Mouse (Mus musculus) ES-Bruce4 (cell line): ENCODE results near the gene Tmprss9. TPM values are rescaled to one million over a fixed set of nuclear protein-coding genes. Genes with fewer than 3 reads are reported as not detected.

ENCODE experiments used
- H3K27ac ChIP-seq: 2 replicates; pipeline ENCODE4 v1.5.1; 2012; ENCODE audit warnings: low read length, inconsistent platforms; ENCODE audit not compliant: insufficient read depth
- H3K27me3 ChIP-seq: 2 replicates; pipeline ENCODE4 v1.6.1; 2012; ENCODE audit warnings: mild to moderate bottlenecking, low read length, inconsistent platforms; ENCODE audit not compliant: control insufficient read depth, poor library complexity, insufficient read depth, severe bottlenecking
- H3K36me3 ChIP-seq: 2 replicates; pipeline ENCODE4 v1.6.1; 2012; ENCODE audit warnings: inconsistent platforms, mild to moderate bottlenecking, low read length, moderate library complexity; ENCODE audit not compliant: control insufficient read depth, poor library complexity, insufficient read depth, severe bottlenecking
- H3K4me1 ChIP-seq: one replicate; pipeline ENCODE4 v1.8.1; 2011; ENCODE audit warnings: low read length; ENCODE audit not compliant: control insufficient read depth, insufficient read depth
- H3K4me3 ChIP-seq: 2 replicates; pipeline ENCODE4 v1.5.1; 2011; ENCODE audit warnings: low read depth, mild to moderate bottlenecking, low read length
- H3K9ac ChIP-seq: 2 replicates; pipeline ENCODE4 v1.6.1; 2012; ENCODE audit warnings: low read depth, mild to moderate bottlenecking, inconsistent platforms; ENCODE audit not compliant: poor library complexity, severe bottlenecking
- H3K9me3 ChIP-seq: replicated peaks from 2 replicates; pipeline ENCODE4 v1.6.1; 2012; ENCODE audit warnings: mild to moderate bottlenecking, low read length, inconsistent platforms; ENCODE audit not compliant: control insufficient read depth, poor library complexity, insufficient read depth, severe bottlenecking
- CTCF ChIP-seq: IDR thresholded peaks from one replicate; pipeline ENCODE4 v1.8.1; 2011; ENCODE audit warnings: low read depth, low read length
- EP300 ChIP-seq: IDR thresholded peaks from 2 replicates; pipeline ENCODE4 v1.6.1; 2011; ENCODE audit warnings: low read depth, low read length; ENCODE audit not compliant: insufficient read depth
- POLR2A ChIP-seq: IDR thresholded peaks from one replicate; pipeline ENCODE4 v1.8.1; 2011; ENCODE audit warnings: low read length; ENCODE audit not compliant: insufficient read depth
- polyA plus RNA-seq: library from polyadenylated mRNA; stranded (reverse); fragments of >200 nt; gene quantifications from 2 replicates; pipeline ENCODE4 v1.2.4, GENCODE M21; 2011; ENCODE audit warnings: low read depth; ENCODE audit not compliant: missing spikeins, insufficient read depth, insufficient read length

Tmprss9 gene
- polyA plus RNA-seq, 1 experiment, result 0.22 TPM

DNA sequence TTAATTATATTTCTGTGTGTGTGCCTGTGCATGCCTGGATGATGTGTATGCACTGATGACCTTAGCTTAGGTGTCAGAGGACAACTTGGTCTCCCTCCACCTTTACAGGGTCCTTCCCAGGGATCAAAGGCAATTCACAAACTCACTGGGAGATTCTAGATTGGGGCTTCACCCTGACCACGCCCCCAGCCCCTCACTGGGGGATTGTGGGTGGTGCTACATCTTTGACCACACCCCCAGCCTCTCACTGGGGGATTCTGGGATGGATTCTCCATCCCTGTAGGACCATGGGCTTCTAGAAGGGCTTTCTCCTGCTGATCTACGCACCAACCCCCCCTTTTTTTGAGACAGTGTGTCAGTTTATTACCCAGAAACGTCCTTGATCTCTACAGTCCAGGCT lies 53.8 kb downstream of the Tmprss9 start:
- Histone ChIP-seq H3K4me3 (no peak overlapping the region), H3K36me3 (no peaks in the 10 kb centered on the region), H3K27me3 (no peaks in the 10 kb centered on the region), H3K9ac (no peak overlapping the region), H3K4me1 (no peaks in the 10 kb centered on the region), H3K27ac (no peak overlapping the region), H3K9me3 (no peaks in the 10 kb centered on the region)
- no peak for TF ChIP-seq CTCF
- no peak for TF ChIP-seq POLR2A
- no peak for TF ChIP-seq EP300

DNA sequence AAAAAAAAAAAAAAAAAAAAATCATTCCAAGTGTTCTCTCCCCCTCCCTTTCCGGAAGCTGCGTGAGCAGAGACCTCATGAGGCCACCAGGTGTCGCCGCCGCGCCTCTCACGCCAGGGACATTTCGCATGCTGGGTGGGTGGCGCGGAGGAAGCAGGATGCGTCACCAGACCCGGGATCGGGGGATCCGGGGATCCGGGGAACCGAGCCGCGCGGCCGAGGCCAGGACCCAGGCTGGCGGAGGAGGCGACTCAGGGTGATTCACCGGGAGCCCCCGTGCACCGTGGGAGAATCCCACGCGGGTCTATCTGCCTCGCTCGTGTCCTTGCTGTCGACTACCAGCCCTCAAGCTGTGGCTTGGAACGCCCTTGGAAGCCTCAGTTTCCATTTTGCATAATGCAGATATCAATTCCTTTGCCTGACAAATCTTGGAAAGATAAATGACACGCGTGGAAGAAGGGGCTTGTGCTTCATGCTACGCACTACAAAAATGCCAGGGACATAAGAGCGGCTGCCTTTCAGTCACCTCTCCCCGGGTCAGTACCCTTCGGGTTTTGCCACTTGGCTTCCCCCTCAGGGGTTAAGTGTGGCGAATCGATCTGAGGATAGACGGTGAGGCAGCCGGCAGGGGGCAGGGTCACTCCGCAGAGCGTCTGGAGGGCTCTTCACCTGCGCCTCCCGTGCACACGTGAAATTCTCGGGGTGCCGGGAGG lies 57.1 kb downstream of the Tmprss9 start:
- Histone ChIP-seq H3K27me3 (no peaks in the 10 kb centered on the region), H3K36me3 (peaks cover 9% of the 10 kb centered on the region), H3K4me1 (no peaks in the 10 kb centered on the region), H3K27ac (no peak overlapping the region), H3K9ac (peak overlapping the region; percentile 82), H3K4me3 (peak overlapping the region; percentile 86), H3K9me3 (no peaks in the 10 kb centered on the region)
- TF ChIP-seq CTCF, result peak; percentile 86
- TF ChIP-seq EP300, result 0 out of 2 replicates have a peak, but pooled peaks have one; percentile 32
- no peak for TF ChIP-seq POLR2A

DNA sequence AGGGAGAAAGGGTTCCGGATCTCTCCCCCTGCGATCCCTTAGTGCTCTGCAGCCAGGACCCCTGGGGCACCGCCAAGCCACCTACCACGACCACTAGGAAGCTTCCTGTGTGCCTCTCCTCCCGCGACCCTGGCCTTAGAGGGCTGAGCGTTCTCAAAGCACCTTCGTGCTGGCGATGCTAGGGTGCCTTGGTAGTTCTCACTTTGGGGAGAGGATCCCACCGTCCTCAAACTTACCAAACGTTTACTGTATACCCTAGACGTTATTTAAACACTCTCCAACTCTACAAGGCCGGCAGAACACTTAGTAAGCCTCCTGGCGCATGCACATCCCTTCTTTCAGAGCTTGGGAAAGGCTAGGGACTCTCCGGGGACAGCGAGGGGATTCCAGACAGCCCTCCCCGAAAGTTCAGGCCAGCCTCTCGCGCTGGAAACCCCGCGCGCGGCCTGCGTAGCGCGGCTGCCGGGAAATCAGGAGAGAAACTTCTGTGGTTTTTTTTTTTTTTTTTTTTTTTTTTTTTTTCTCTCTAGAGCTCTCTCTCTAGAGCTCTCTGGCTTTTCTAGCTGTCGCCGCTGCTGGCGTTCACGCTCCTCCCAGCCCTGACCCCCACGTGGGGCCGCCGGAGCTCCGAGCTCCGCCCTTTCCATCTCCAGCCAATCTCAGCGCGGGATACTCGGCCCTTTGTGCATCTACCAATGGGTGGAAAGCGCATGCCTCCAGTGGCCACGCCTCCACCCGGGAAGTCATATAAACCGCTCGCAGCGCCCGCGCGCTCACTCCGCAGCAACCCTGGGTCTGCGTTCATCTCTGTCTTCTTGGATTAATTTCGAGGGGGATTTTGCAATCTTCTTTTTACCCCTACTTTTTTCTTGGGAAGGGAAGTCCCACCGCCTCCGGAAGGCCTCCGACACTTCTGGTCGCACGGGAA lies 57.9 kb downstream of the Tmprss9 start, which contains the start of gene Gadd45b:
Gadd45b (plus strand) TSS at position 775 of the 928 bp plus-strand sequence.
- peak within 1 kb of the TSS; percentile 86 for H3K4me3 ChIP-seq
- peak within 1 kb of the TSS; percentile 82 for H3K9ac ChIP-seq
- H3K4me1 ChIP-seq, result peaks cover 4% of the 10 kb centered on the region
- no peak for TF ChIP-seq CTCF
- TF ChIP-seq POLR2A, result peak; percentile 99
- no peaks in the 10 kb centered on the region for H3K27me3 ChIP-seq
- H3K9me3 ChIP-seq, result no peaks in the 10 kb centered on the region
- H3K36me3 ChIP-seq, result peaks cover 9% of the 10 kb centered on the region
- no peak within 1 kb of the TSS for H3K27ac ChIP-seq

DNA sequence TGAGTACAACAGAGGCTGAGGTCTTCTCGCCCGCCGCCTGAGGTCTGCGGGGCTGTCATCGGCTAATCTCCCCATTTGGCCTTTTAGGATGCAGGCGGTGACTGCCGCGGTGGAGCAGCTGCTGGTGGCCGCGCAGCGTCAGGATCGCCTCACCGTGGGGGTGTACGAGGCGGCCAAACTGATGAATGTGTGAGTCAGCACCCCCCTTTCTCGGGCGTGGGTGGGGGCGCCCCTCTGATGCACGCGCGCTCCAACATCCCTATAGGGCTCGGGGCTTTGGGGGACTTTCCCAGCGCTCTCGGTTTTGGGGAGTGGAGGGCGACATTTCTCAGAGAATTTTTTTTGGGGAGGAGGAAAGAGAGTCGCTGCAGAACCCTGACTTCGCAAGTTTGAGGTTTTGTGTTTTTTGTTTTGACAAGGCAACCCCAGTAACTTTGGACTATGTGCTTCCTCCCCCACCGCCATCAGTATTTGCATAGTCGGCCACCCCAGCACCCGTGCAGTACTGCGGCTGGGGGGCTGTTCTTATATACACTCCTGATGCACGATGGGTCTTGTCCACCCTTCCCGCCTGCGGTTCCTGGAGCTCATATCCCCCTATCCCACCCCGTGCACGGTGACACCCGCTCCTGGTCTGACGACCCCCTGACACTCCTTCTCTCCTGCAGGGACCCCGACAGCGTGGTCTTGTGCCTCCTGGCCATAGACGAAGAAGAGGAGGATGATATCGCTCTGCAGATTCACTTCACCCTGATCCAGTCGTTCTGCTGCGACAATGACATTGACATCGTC lies 58.9 kb downstream of the Tmprss9 start:
- Histone ChIP-seq H3K9ac (peak overlapping the region; percentile 48), H3K4me1 (peaks cover 4% of the 10 kb centered on the region), H3K9me3 (no peaks in the 10 kb centered on the region), H3K4me3 (peak overlapping the region; percentile 77), H3K27ac (no peak overlapping the region), H3K36me3 (peaks cover 9% of the 10 kb centered on the region), H3K27me3 (no peaks in the 10 kb centered on the region)
- no peak for TF ChIP-seq POLR2A
- TF ChIP-seq CTCF, result no peak
- TF ChIP-seq EP300, result no peak

DNA sequence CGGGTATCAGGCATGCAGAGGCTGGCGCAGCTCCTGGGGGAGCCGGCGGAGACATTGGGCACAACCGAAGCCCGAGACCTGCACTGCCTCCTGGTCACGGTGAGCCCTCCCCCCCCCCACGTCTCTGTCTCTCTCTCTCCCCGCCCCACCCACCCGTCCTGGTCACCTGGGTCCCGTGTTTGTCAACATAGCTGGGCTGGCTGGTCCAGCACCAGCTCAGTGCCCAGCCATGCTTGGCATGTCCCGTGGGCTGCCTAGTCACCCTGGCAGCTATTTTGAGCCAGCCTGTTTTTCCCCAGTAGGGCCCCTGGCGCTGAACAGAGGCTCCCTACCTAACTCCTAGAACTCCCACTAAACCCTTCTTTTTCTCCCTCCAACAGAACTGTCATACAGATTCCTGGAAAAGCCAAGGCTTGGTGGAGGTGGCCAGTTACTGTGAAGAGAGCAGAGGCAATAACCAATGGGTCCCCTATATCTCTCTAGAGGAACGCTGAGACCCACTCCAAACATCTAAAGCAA lies 59.6 kb downstream of the Tmprss9 start:
- Histone ChIP-seq H3K9ac (peak overlapping the region; percentile 48), H3K9me3 (no peaks in the 10 kb centered on the region), H3K36me3 (peaks cover 9% of the 10 kb centered on the region), H3K4me1 (peaks cover 4% of the 10 kb centered on the region), H3K4me3 (peak overlapping the region; percentile 77), H3K27me3 (no peaks in the 10 kb centered on the region), H3K27ac (no peak overlapping the region)
- TF ChIP-seq CTCF, result no peak
- TF ChIP-seq POLR2A, result no peak
- no peak for TF ChIP-seq EP300
